Mouse (Mus musculus) stomach, postnatal 0 days (tissue): ENCODE data around the gene Prss41. TPM values are rescaled to one million over a fixed set of nuclear protein-coding genes. Genes with fewer than 3 reads are reported as not detected.

Experiments
- ATAC-seq: fragments of 200-750 bp; cut with Nextera tagmentation; 2 replicates; pipeline ENCODE4 v1.8.0; 2017; ENCODE audit not compliant: low FRiP score, low TSS enrichment
- DNase-seq: peaks from one replicate; pipeline ENCODE4 v3.0.0-alpha.2; 2016; ENCODE audit warnings: low spot score
- H3K27ac ChIP-seq: fragments of 300-500 bp; sonication (generic); replicated peaks from 2 replicates; pipeline ENCODE4 v1.5.1; 2014; ENCODE audit warnings: mild to moderate bottlenecking, control low read depth
- H3K27me3 ChIP-seq: fragments of 300-500 bp; sonication (generic); 2 replicates; pipeline ENCODE4 v1.6.1; 2014; ENCODE audit warnings: low read length; ENCODE audit not compliant: control insufficient read depth, insufficient read depth
- H3K36me3 ChIP-seq: fragments of 300-500 bp; sonication (generic); 2 replicates; pipeline ENCODE4 v1.6.1; 2014; ENCODE audit warnings: low read length, mixed read lengths; ENCODE audit not compliant: control insufficient read depth, insufficient read depth
- H3K4me1 ChIP-seq: fragments of 300-500 bp; sonication (generic); replicated peaks from 2 replicates; pipeline ENCODE4 v1.6.1; 2014; ENCODE audit warnings: antibody characterized with exemption; ENCODE audit not compliant: control insufficient read depth, insufficient read depth
- H3K4me2 ChIP-seq: fragments of 300-500 bp; sonication (generic); replicated peaks from 2 replicates; pipeline ENCODE4 v1.6.1; 2014; ENCODE audit warnings: low read depth, mild to moderate bottlenecking, control low read depth, moderate library complexity
- H3K4me3 ChIP-seq: fragments of 300-500 bp; sonication (generic); 2 replicates; pipeline ENCODE4 v1.5.1; 2014; ENCODE audit warnings: low read depth, low read length, control low read depth
- H3K9ac ChIP-seq: fragments of 300-500 bp; sonication (generic); 2 replicates; pipeline ENCODE4 v1.6.1; 2014; ENCODE audit warnings: mild to moderate bottlenecking, low read length, control low read depth, mixed read lengths
- H3K9me3 ChIP-seq: fragments of 300-500 bp; sonication (generic); 2 replicates; pipeline ENCODE4 v1.6.1; 2016; ENCODE audit warnings: low read length; ENCODE audit not compliant: control insufficient read depth
- CTCF ChIP-seq: IDR thresholded peaks from 2 replicates; pipeline ENCODE4 v1.5.1; 2016; ENCODE audit warnings: antibody characterized with exemption, low read depth, mild to moderate bottlenecking, moderate library complexity
- EP300 ChIP-seq: optimal IDR thresholded peaks from 2 replicates; pipeline ENCODE3; 2016; ENCODE audit warnings: antibody characterized with exemption
- WGBS: fragments of 180-500 bp; shearing (Covaris S2); extraction: QIAGEN DNeasy Blood & Tissue Kit; methylation state at CpG from one replicate; pipeline ENCODE4 v1.1.7; 2014; 5-methylcytosine and 5-hydroxymethylcytosine counted together
- polyA plus RNA-seq: library from polyadenylated mRNA; unstranded; fragments of >200 nt; fragmentation: Nextera tagmentation; extraction: Ambion mirVana; gene quantifications from 2 replicates; pipeline ENCODE4 v1.2.1, GENCODE M21; 2015

Gene Prss41
- polyA plus RNA-seq, 1 experiment from 2014 or later, result 0.90 TPM

DNA sequence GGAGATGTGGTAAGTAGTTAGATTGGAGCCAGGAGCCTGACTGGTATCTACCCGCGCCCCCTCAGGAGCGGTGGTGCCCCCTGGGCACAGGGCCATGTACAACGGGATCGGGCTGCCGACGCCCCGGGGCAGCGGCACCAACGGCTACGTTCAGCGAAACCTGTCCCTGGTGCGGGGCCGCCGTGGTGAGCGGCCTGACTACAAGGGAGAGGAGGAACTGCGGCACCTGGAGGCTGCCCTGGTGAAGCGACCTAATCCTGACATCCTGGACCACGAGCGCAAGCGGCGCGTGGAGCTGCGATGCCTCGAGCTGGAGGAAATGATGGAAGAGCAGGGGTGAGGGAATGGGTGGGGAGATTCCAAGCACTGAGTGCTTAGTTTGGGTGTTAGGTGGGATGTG lies 37.1 kb downstream of the Prss41 start:
- Histone ChIP-seq H3K4me3 (peak overlapping the region; percentile 12; the same call in 1 of the 2 replicates), H3K9ac (peak overlapping the region; percentile 18; the same call in 1 of the 2 replicates), H3K4me2 (peak overlapping the region; percentile 46), H3K9me3 (no peaks in the 10 kb centered on the region), H3K4me1 (peaks cover 3% of the 10 kb centered on the region; the same call in 1 of the 2 replicates), H3K27ac (no peak overlapping the region), H3K27me3 (no peaks in the 10 kb centered on the region), H3K36me3 (peaks cover 25% of the 10 kb centered on the region)
- TF ChIP-seq EP300 (no peak), CTCF (peak; percentile 60)
- WGBS, result 50% methylated on average over 25 of the region's 25 CpGs
- DNase-seq (peak; percentile 71), ATAC-seq (no peak)

DNA sequence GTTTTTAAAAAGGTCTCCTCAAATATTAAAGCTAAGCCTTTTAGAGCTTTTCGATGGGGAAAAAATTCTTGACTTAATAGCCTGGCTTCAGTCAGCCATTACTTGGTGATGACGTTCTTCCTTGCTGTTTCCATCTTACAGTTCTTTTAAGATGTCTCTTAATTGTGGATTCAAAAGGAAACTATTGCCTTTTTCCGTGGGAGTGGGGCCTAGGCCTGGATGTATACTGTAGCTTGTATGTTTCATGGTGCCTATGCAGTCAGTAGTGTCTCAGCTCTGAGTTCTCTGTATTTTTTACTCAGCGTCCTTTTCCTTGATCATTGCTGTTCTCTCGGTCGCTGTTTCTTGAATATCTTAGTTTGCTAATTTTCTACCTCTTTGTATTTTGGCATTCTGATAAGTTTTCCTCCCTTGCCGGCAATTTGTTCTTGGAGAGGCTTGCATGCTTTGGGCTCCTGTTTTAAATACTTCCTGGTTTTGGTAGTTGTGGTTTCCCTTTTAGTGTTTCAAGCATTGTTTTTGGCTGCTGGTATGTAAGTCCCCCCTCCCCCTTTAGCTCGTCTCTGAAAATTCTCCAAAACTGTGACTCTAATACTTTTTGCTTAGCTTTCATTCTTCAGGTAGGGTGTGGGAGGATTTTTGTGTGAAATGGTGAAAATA lies 39.4 kb downstream of the Prss41 start:
- under 1% methylated on average over 8 of the region's 8 CpGs for WGBS
- no peaks in the 10 kb centered on the region for H3K27me3 ChIP-seq
- H3K27ac ChIP-seq, result no peak overlapping the region; the same call in 1 of the 2 replicates
- H3K9ac ChIP-seq, result peak overlapping the region; percentile 97
- peaks cover 10% of the 10 kb centered on the region for H3K36me3 ChIP-seq
- no peaks in the 10 kb centered on the region for H3K9me3 ChIP-seq
- H3K4me2 ChIP-seq, result peak overlapping the region; percentile 65
- peak overlapping the region; percentile 97 for H3K4me3 ChIP-seq
- ATAC-seq, result no peak
- no peak for DNase-seq
- peaks cover 3% of the 10 kb centered on the region; the same call in 1 of the 2 replicates for H3K4me1 ChIP-seq
- TF ChIP-seq EP300 (no peak), CTCF (no peak)

DNA sequence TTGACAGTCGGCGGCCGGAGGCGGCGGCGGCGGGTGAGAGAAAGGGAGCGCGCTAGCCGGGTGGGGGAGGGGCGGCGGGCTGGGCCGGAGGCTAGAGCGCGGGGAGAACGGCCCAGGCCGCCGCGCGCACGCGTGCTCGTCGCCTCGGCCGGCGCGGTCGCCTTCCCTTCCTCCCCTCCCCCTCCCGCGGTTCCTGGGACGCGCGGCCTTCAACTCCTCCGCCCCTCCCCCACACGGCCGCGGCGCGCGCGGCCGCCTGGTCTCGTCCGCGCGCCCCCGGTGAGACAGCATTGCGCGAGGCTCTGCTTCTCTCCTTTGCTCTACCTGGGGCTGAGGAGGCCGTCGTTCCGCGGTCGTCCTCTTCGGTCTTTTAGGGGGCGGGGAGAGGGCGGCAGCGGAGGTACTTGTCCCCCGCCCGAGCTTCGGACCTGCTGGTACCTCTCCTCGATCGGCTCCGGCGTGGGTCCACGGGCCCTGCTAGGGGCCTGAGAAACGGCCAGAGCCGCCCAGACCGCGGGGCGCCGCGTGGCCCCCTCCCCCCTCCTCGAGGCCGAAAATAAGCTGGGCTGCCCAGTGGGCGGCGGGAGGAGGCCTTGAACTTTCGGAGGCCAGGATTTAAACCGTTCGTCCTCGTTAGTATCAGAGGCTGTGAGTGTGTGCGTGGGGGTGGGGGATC lies 40.5 kb downstream of the Prss41 start:
- DNase-seq (peak; percentile 93), ATAC-seq (peak; percentile 66)
- H3K36me3 ChIP-seq, result peaks cover 5% of the 10 kb centered on the region
- H3K4me3 ChIP-seq, result peak overlapping the region; percentile 97
- no peaks in the 10 kb centered on the region for H3K9me3 ChIP-seq
- peak overlapping the region; percentile 97 for H3K9ac ChIP-seq
- WGBS, result under 1% methylated on average over 34 of the region's 83 CpGs
- H3K4me2 ChIP-seq, result peak overlapping the region; percentile 65
- H3K27me3 ChIP-seq, result no peaks in the 10 kb centered on the region
- H3K27ac ChIP-seq, result peak overlapping the region; percentile 98
- TF ChIP-seq EP300 (no peak), CTCF (no peak)
- H3K4me1 ChIP-seq, result peaks cover 3% of the 10 kb centered on the region; the same call in 1 of the 2 replicates

DNA sequence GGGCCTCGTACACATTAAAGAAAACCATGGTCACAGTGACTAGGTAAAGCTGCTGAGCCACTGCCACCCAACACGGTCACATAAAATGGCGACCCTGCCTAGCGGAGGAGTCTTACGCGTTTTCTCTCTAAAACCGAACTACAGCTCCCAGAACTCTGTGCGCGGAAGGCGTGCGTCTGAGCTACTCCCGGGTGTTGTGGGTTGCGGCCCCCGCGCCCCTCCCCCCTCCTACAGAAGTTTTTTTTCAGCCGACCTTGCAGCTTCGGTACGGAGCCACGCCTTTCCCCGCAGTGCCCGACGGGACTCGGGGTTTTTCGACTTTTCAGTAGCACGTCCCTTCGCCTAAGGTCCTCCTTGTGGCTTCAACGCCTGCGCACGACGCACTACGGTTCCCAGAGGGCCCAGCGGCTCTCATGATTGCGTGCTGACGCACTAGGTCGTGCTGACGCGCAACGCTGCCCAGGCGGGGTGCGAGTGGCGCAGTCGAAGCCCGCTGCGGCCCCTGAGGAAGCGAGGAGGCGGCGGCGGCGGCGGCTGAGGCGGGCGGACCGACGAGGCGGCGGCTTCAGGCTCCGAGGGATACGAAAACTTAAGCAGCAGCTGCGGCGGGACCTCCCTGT lies 41.1 kb downstream of the Prss41 start:
- ATAC-seq, result peak; percentile 98
- no peaks in the 10 kb centered on the region for H3K9me3 ChIP-seq

DNA sequence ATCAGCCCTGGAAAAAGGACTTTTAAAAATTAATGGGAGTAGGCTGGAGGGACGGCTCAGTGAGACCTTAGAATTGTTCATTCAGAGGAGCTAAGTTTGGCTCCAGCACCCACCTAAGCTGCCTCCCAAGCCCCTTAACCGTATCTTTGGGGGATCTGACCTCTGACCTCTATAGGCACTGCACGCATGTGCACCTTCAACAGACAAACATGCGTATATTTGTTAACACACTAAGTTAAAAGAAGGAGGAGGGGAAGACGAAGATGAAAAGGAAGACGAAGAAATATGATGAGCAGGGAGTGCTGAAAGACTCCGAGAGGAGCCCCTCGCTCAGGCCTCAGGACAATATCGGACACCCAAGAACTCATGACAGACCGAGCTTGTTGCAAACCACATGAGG lies 42.3 kb downstream of the Prss41 start:
- Histone ChIP-seq H3K4me2 (no peak overlapping the region), H3K27me3 (no peaks in the 10 kb centered on the region), H3K9me3 (no peaks in the 10 kb centered on the region), H3K36me3 (no peaks in the 10 kb centered on the region), H3K9ac (no peak overlapping the region), H3K4me1 (peaks cover 3% of the 10 kb centered on the region; the same call in 1 of the 2 replicates), H3K27ac (no peak overlapping the region), H3K4me3 (no peak overlapping the region)
- DNase-seq (no peak), ATAC-seq (no peak)
- 96% methylated on average over 10 of the region's 10 CpGs for WGBS
- no peak for TF ChIP-seq EP300
- TF ChIP-seq CTCF, result no peak

More for the DNA sequence above, 41.1 kb downstream of the Prss41 start:
- Histone ChIP-seq H3K4me3 (peak overlapping the region; percentile 97), H3K27ac (peak overlapping the region; percentile 98), H3K27me3 (no peaks in the 10 kb centered on the region), H3K9ac (peak overlapping the region; percentile 97), H3K4me2 (peak overlapping the region; percentile 65), H3K4me1 (peaks cover 3% of the 10 kb centered on the region; the same call in 1 of the 2 replicates), H3K36me3 (no peaks in the 10 kb centered on the region)
- peak; percentile 99 for DNase-seq
- WGBS, result under 1% methylated on average over 60 of the region's 60 CpGs
- TF ChIP-seq EP300 (no peak), CTCF (no peak)
